In genomic region chr6:66480207-66480606, GRCm38 (mm10) we compare ENCODE assay signal across 11 mouse cellular contexts. TPM values are rescaled to one million over a fixed set of nuclear protein-coding genes. Genes with fewer than 3 reads are reported as not detected.
DNase-seq lines count a peak whose midpoint lies in the region; ATAC-seq lines count a peak whose summit lies in the region.
"Had no signal": no experiment of that assay in that cellular context is flagged by ENCODE, and none has a peak within 500 bp of the region (broad histone marks: within the 10 kb centered on the region; RNA-seq: fewer than 3 reads in every experiment).

No protein-coding gene starts in this region.

- H3K4me2 ChIP-seq in hindbrain, embryonic 11.5 days (replicated peaks; ENCODE audit: low read depth, low read length), result no peak overlapping the region
- no peak overlapping the region for H3K4me2 ChIP-seq in hindbrain, embryonic 12.5 days (replicated peaks)
- H3K4me2 ChIP-seq: limb, embryonic 15.5 days had no signal

- no peaks in the 10 kb centered on the region for H3K36me3 ChIP-seq in hindbrain, embryonic 11.5 days (ENCODE audit: control insufficient read depth, insufficient read depth, low read length)
- no peaks in the 10 kb centered on the region for H3K36me3 ChIP-seq in hindbrain, embryonic 12.5 days
- H3K36me3 ChIP-seq: limb, embryonic 15.5 days had no signal

- ATAC-seq in hindbrain, embryonic 11.5 days (ENCODE audit: low FRiP score), result no peak
- no peak for ATAC-seq in hindbrain, embryonic 12.5 days (ENCODE audit: low FRiP score)
- peak; percentile 46 for ATAC-seq in inflammation-experienced regulatory T-cells, adult 6 months
- ATAC-seq: forebrain, embryonic 16.5 days had no signal

- H3K9me3 ChIP-seq in hindbrain, embryonic 11.5 days (ENCODE audit: control insufficient read depth, low read length), result no peaks in the 10 kb centered on the region
- no peaks in the 10 kb centered on the region for H3K9me3 ChIP-seq in hindbrain, embryonic 12.5 days (replicated peaks)
- H3K9me3 ChIP-seq: limb, embryonic 15.5 days had no signal

- H3K27ac ChIP-seq in hindbrain, embryonic 11.5 days (ENCODE audit: low read depth, low read length), result no peak overlapping the region
- H3K27ac ChIP-seq in hindbrain, embryonic 12.5 days, result no peak overlapping the region
- H3K27ac ChIP-seq: limb, embryonic 15.5 days had no signal

- H3K4me3 ChIP-seq in hindbrain, embryonic 11.5 days (ENCODE audit: low read depth, low read length), result no peak overlapping the region
- H3K4me3 ChIP-seq in hindbrain, embryonic 12.5 days, result no peak overlapping the region
- H3K4me3 ChIP-seq: limb, embryonic 15.5 days had no signal

- WGBS in hindbrain, embryonic 11.5 days, result 65% methylated on average over 2 of the region's 2 CpGs
- 55% methylated on average over 2 of the region's 2 CpGs for WGBS in hindbrain, embryonic 12.5 days

- peak; percentile 35 for DNase-seq in hindbrain, embryonic 11.5 days (ENCODE audit: low spot score)
- DNase-seq in 416B (ENCODE audit: low read depth), result peak; percentile 64
- peak; percentile 50 for DNase-seq in NIH3T3 (ENCODE audit: low read depth)
- DNase-seq in adipocyte (ENCODE audit: low spot score), result no peak
- no peak for DNase-seq in urinary bladder, postnatal 10 days (ENCODE audit: low spot score)
- DNase-seq in left cerebral cortex, adult 11 months (ENCODE audit: low spot score), result no peak
- DNase-seq: cerebellum, adult 9-11 months had no signal

- H3K4me1 ChIP-seq in hindbrain, embryonic 11.5 days (replicated peaks; ENCODE audit: control insufficient read depth, insufficient read depth, low read length), result no peaks in the 10 kb centered on the region
- no peaks in the 10 kb centered on the region for H3K4me1 ChIP-seq in hindbrain, embryonic 12.5 days
- H3K4me1 ChIP-seq: limb, embryonic 15.5 days had no signal

- no peak overlapping the region for H3K9ac ChIP-seq in hindbrain, embryonic 11.5 days (ENCODE audit: low read depth, low read length)
- no peak overlapping the region for H3K9ac ChIP-seq in hindbrain, embryonic 12.5 days
- H3K9ac ChIP-seq: limb, embryonic 15.5 days had no signal

- no peaks in the 10 kb centered on the region for H3K27me3 ChIP-seq in hindbrain, embryonic 11.5 days (ENCODE audit: control insufficient read depth, insufficient read depth, low read length)
- no peaks in the 10 kb centered on the region for H3K27me3 ChIP-seq in hindbrain, embryonic 12.5 days
- H3K27me3 ChIP-seq: limb, embryonic 15.5 days had no signal

RNA-seq across cellular contexts. Expression of gene Mad2l1, which starts 55.0 kb away (rescaled TPM):
- polyA plus RNA-seq in hindbrain, embryonic 11.5 days (2014; fragmentation: Nextera tagmentation; extraction: Ambion mirVana), result 99.1 and 121 TPM in 2 replicates
- polyA plus RNA-seq in hindbrain, embryonic 12.5 days (2016; fragmentation: Nextera tagmentation; extraction: Ambion mirVana), result 64.2 and 71.4 TPM in 2 replicates
- polyA plus RNA-seq in inflammation-experienced regulatory T-cells, adult 6 months (2017; shearing (Covaris generic)), result 100 to 1,000 TPM in 1 of 3 experiments, 10 to 100 TPM in 2; 27.1 to 108 (median 32.2) TPM

Comparison
In these comparisons a context has a peak if more than half of its experiments do, and no peak if none do; other contexts are left out.
1. DNase-seq: peak in hindbrain, embryonic 11.5 days (single experiment), 416B (single experiment) and NIH3T3 (single experiment); none in adipocyte (single experiment), urinary bladder, postnatal 10 days (single experiment) and left cerebral cortex, adult 11 months (single experiment).